Mouse (Mus musculus) telencephalon, adult 2 months (tissue): ENCODE data around the gene Zfp609.

Experiments used
- DNase-seq: peaks from one replicate; pipeline ENCODE4 v3.0.0-alpha.2; 2011; ENCODE audit warnings: low read depth, low spot score

The Zfp609 gene

GRCm38 (mm10) chr9:65759992-65760391, 67.4 kb downstream of the Zfp609 start:
- DNase-seq, result no peak

GRCm38 (mm10) chr9:65759256-65759655, 68.1 kb downstream of the Zfp609 start:
- peak; percentile 39 for DNase-seq

- no peak for DNase-seq
These were observed 69.5 kb downstream of the Zfp609 start for GRCm38 (mm10) chr9:65757826-65758225.

- no peak for DNase-seq
These were observed 71.5 kb downstream of the Zfp609 start for GRCm38 (mm10) chr9:65755673-65756375.

- DNase-seq, result no peak
These were observed 72.2 kb downstream of the Zfp609 start for GRCm38 (mm10) chr9:65755164-65755563.

GRCm38 (mm10) chr9:65752632-65753031, 74.7 kb downstream of the Zfp609 start:
- no peak for DNase-seq

- no peak for DNase-seq
These were observed 75.5 kb downstream of the Zfp609 start for GRCm38 (mm10) chr9:65751906-65752305.

GRCm38 (mm10) chr9:65748102-65748501, 79.3 kb downstream of the Zfp609 start:
- DNase-seq, result no peak

GRCm38 (mm10) chr9:65746479-65746878, 80.9 kb downstream of the Zfp609 start:
- DNase-seq, result no peak

- DNase-seq, result no peak
These were observed 81.9 kb downstream of the Zfp609 start for GRCm38 (mm10) chr9:65745456-65745855.

- DNase-seq, result peak; percentile 67
These were observed 82.9 kb downstream of the Zfp609 start for GRCm38 (mm10) chr9:65744171-65745082.

- DNase-seq, result no peak
These were observed 83.6 kb downstream of the Zfp609 start for GRCm38 (mm10) chr9:65743809-65744170.

GRCm38 (mm10) chr9:65743322-65743721, 84.0 kb downstream of the Zfp609 start:
- no peak for DNase-seq

- no peak for DNase-seq
These were observed 84.6 kb downstream of the Zfp609 start for GRCm38 (mm10) chr9:65742777-65743176.

GRCm38 (mm10) chr9:65741066-65741852, 86.1 kb downstream of the Zfp609 start:
- no peak for DNase-seq

GRCm38 (mm10) chr9:65734931-65735330, 92.4 kb downstream of the Zfp609 start:
- no peak for DNase-seq

GRCm38 (mm10) chr9:65728588-65728987, 98.8 kb downstream of the Zfp609 start:
- no peak for DNase-seq

- DNase-seq, result peak; percentile 16
These were observed 99.9 kb downstream of the Zfp609 start for GRCm38 (mm10) chr9:65727491-65727890.

GRCm38 (mm10) chr9:65726431-65726830, 100.9 kb downstream of the Zfp609 start:
- DNase-seq, result no peak

- DNase-seq, result peak; percentile 42
These were observed 102.1 kb downstream of the Zfp609 start for GRCm38 (mm10) chr9:65725291-65725622.

- DNase-seq, result no peak
These were observed 102.7 kb downstream of the Zfp609 start for GRCm38 (mm10) chr9:65724471-65725290.
